Mouse (Mus musculus): ENCODE data around the gene Asic4. TPM values are rescaled to one million over a fixed set of nuclear protein-coding genes. Genes with fewer than 3 reads are reported as not detected.

Gene Asic4
- polyA plus RNA-seq, 1 experiment: 0.02 TPM

- Histone ChIP-seq H3K27me3 (ENCODE audit: control insufficient read depth, insufficient read depth, low read length) (peaks cover 19% of the 10 kb centered on the region; the same call in 1 of the 2 replicates), H3K4me3 (ENCODE audit: extremely low read depth, insufficient read depth, insufficient read length) (peak overlapping the region; percentile 52; the same call in 1 of the 2 replicates), H3K4me1 (ENCODE audit: control insufficient read depth, insufficient read depth, insufficient read length) (peaks cover 3% of the 10 kb centered on the region; the same call in 1 of the 2 replicates), H3K36me3 (ENCODE audit: control insufficient read depth, insufficient read depth, low read length) (no peaks in the 10 kb centered on the region), H3K27ac (ENCODE audit: insufficient read depth, low read length) (no peak overlapping the region)
- no peak for DNase-seq (ENCODE audit: low read depth in 1 of 2, low spot score in 2 of 2)
- TF ChIP-seq CTCF (IDR thresholded peaks at IDR 0.05; ENCODE audit: extremely low read depth, insufficient read depth, insufficient read length, insufficient replicate concordance): no peak
- no peak for TF ChIP-seq POLR2A (IDR thresholded peaks at IDR 0.05; ENCODE audit: low read depth, low read length)
- 4% methylated on average over 13 of the region's 13 CpGs for WGBS
Measured at GRCm38 (mm10) chr1:75487040-75487404, 36.8 kb downstream of the Asic4 start.

- H3K4me1 ChIP-seq (ENCODE audit: control insufficient read depth, insufficient read depth, insufficient read length): peaks cover 3% of the 10 kb centered on the region; the same call in 1 of the 2 replicates
- 4% methylated on average over 62 of the region's 62 CpGs for WGBS
- no peak overlapping the region for H3K27ac ChIP-seq (ENCODE audit: insufficient read depth, low read length)
- no peaks in the 10 kb centered on the region for H3K36me3 ChIP-seq (ENCODE audit: control insufficient read depth, insufficient read depth, low read length)
- TF ChIP-seq CTCF (IDR thresholded peaks at IDR 0.05; ENCODE audit: extremely low read depth, insufficient read depth, insufficient read length, insufficient replicate concordance): no peak
- TF ChIP-seq POLR2A (IDR thresholded peaks at IDR 0.05; ENCODE audit: low read depth, low read length): no peak
- peaks cover 19% of the 10 kb centered on the region; the same call in 1 of the 2 replicates for H3K27me3 ChIP-seq (ENCODE audit: control insufficient read depth, insufficient read depth, low read length)
- DNase-seq (ENCODE audit: low read depth in 1 of 2, low spot score in 2 of 2): peak in 1 of 2 experiments; percentile 44
- H3K4me3 ChIP-seq (ENCODE audit: extremely low read depth, insufficient read depth, insufficient read length): peak overlapping the region; percentile 52
Measured at GRCm38 (mm10) chr1:75487405-75488161, 37.3 kb downstream of the Asic4 start.

- peaks cover 12% of the 10 kb centered on the region; the same call in 1 of the 2 replicates for H3K27me3 ChIP-seq (ENCODE audit: control insufficient read depth, insufficient read depth, low read length)
- 93% methylated on average over 34 of the region's 34 CpGs for WGBS
- H3K4me1 ChIP-seq (ENCODE audit: control insufficient read depth, insufficient read depth, insufficient read length): peaks cover 3% of the 10 kb centered on the region; the same call in 1 of the 2 replicates
- no peak overlapping the region for H3K27ac ChIP-seq (ENCODE audit: insufficient read depth, low read length)
- TF ChIP-seq CTCF (IDR thresholded peaks at IDR 0.05; ENCODE audit: extremely low read depth, insufficient read depth, insufficient read length, insufficient replicate concordance): no peak
- TF ChIP-seq POLR2A (IDR thresholded peaks at IDR 0.05; ENCODE audit: low read depth, low read length): no peak
- DNase-seq (ENCODE audit: low read depth in 1 of 2, low spot score in 2 of 2): no peak
- H3K4me3 ChIP-seq (ENCODE audit: extremely low read depth, insufficient read depth, insufficient read length): no peak overlapping the region
- no peaks in the 10 kb centered on the region for H3K36me3 ChIP-seq (ENCODE audit: control insufficient read depth, insufficient read depth, low read length)
Measured at GRCm38 (mm10) chr1:75490785-75491551, 40.7 kb downstream of the Asic4 start.

GRCm38 (mm10) chr1:75492579-75493170 lies 42.4 kb downstream of the Asic4 start:
- TF ChIP-seq POLR2A (IDR thresholded peaks at IDR 0.05; ENCODE audit: low read depth, low read length) (no peak), CTCF (IDR thresholded peaks at IDR 0.05; ENCODE audit: extremely low read depth, insufficient read depth, insufficient read length, insufficient replicate concordance) (no peak)
- H3K36me3 ChIP-seq (ENCODE audit: control insufficient read depth, insufficient read depth, low read length): no peaks in the 10 kb centered on the region
- 0 out of 2 replicates have a peak, but pooled peaks cover 2% of the 10 kb centered on the region for H3K27me3 ChIP-seq (ENCODE audit: control insufficient read depth, insufficient read depth, low read length)
- no peak overlapping the region for H3K4me3 ChIP-seq (ENCODE audit: extremely low read depth, insufficient read depth, insufficient read length)
- no peaks in the 10 kb centered on the region for H3K4me1 ChIP-seq (ENCODE audit: control insufficient read depth, insufficient read depth, insufficient read length)
- no peak for DNase-seq (ENCODE audit: low read depth in 1 of 2, low spot score in 2 of 2)
- H3K27ac ChIP-seq (ENCODE audit: insufficient read depth, low read length): no peak overlapping the region
- WGBS: 84% methylated on average over 24 of the region's 24 CpGs

GRCm38 (mm10) chr1:75494878-75495548 lies 44.8 kb downstream of the Asic4 start:
- no peak overlapping the region for H3K4me3 ChIP-seq (ENCODE audit: extremely low read depth, insufficient read depth, insufficient read length)

GRCm38 (mm10) chr1:75498897-75499296 lies 48.7 kb downstream of the Asic4 start:
- DNase-seq (ENCODE audit: low read depth in 1 of 2, low spot score in 2 of 2): no peak
- H3K27ac ChIP-seq (ENCODE audit: insufficient read depth, low read length): no peak overlapping the region
- no peaks in the 10 kb centered on the region for H3K36me3 ChIP-seq (ENCODE audit: control insufficient read depth, insufficient read depth, low read length)
- no peaks in the 10 kb centered on the region for H3K4me1 ChIP-seq (ENCODE audit: control insufficient read depth, insufficient read depth, insufficient read length)
- no peak overlapping the region for H3K4me3 ChIP-seq (ENCODE audit: extremely low read depth, insufficient read depth, insufficient read length)
- no peaks in the 10 kb centered on the region for H3K27me3 ChIP-seq (ENCODE audit: control insufficient read depth, insufficient read depth, low read length)
- 82% methylated on average over 4 of the region's 4 CpGs for WGBS
- no peak for TF ChIP-seq POLR2A (IDR thresholded peaks at IDR 0.05; ENCODE audit: low read depth, low read length)
- no peak for TF ChIP-seq CTCF (IDR thresholded peaks at IDR 0.05; ENCODE audit: extremely low read depth, insufficient read depth, insufficient read length, insufficient replicate concordance)

More at GRCm38 (mm10) chr1:75494878-75495548, 44.8 kb downstream of the Asic4 start:
- 69% methylated on average over 12 of the region's 12 CpGs for WGBS
- Histone ChIP-seq H3K36me3 (ENCODE audit: control insufficient read depth, insufficient read depth, low read length) (no peaks in the 10 kb centered on the region), H3K27ac (ENCODE audit: insufficient read depth, low read length) (no peak overlapping the region), H3K4me1 (ENCODE audit: control insufficient read depth, insufficient read depth, insufficient read length) (no peaks in the 10 kb centered on the region), H3K27me3 (ENCODE audit: control insufficient read depth, insufficient read depth, low read length) (no peaks in the 10 kb centered on the region)
- TF ChIP-seq POLR2A (IDR thresholded peaks at IDR 0.05; ENCODE audit: low read depth, low read length) (no peak), CTCF (IDR thresholded peaks at IDR 0.05; ENCODE audit: extremely low read depth, insufficient read depth, insufficient read length, insufficient replicate concordance) (peak; percentile 52; the same call in 1 of the 2 replicates)
- no peak for DNase-seq (ENCODE audit: low read depth in 1 of 2, low spot score in 2 of 2)
